Mouse (Mus musculus) gastrocnemius, postnatal 10 days (tissue): ENCODE data around the gene Gm47283. TPM values are rescaled to one million over a fixed set of nuclear protein-coding genes. Genes with fewer than 3 reads are reported as not detected.
"Not testable (repeated sequence)": the region's sequence is repeated elsewhere in the genome, so short reads cannot be mapped to it uniquely, and the experiment has no call there.

Source experiments
- DNase-seq: peaks from one replicate; pipeline ENCODE4 v3.0.0; 2021; ENCODE audit warnings: mixed read lengths
- long read RNA-seq, 2 experiments: library from polyadenylated mRNA; stranded (forward); transcript quantifications; one replicate each; pipeline ENCODE4 v2.0.0; 2021
- total RNA-seq, 2 experiments: library from RNA; stranded (reverse); gene quantifications; 2 replicates each; pipeline ENCODE4 v1.2.3; 2021

Gene Gm47283
- not detected for total RNA-seq
- long read RNA-seq, experiment 1: 0 reads
- long read RNA-seq, experiment 2: 0 reads

- not testable (repeated sequence) for DNase-seq
These were observed at the start of gene Gm47283 for GRCm38 (mm10) chrY:90784438-90784837. Gm47283 (plus strand) TSS chrY:90784738.

- not testable (repeated sequence) for DNase-seq
These were observed 49.2 kb upstream of the Gm47283 start for GRCm38 (mm10) chrY:90735181-90735895.

- DNase-seq: not testable (repeated sequence)
These were observed 48.1 kb upstream of the Gm47283 start for GRCm38 (mm10) chrY:90736217-90737000.

DNA sequence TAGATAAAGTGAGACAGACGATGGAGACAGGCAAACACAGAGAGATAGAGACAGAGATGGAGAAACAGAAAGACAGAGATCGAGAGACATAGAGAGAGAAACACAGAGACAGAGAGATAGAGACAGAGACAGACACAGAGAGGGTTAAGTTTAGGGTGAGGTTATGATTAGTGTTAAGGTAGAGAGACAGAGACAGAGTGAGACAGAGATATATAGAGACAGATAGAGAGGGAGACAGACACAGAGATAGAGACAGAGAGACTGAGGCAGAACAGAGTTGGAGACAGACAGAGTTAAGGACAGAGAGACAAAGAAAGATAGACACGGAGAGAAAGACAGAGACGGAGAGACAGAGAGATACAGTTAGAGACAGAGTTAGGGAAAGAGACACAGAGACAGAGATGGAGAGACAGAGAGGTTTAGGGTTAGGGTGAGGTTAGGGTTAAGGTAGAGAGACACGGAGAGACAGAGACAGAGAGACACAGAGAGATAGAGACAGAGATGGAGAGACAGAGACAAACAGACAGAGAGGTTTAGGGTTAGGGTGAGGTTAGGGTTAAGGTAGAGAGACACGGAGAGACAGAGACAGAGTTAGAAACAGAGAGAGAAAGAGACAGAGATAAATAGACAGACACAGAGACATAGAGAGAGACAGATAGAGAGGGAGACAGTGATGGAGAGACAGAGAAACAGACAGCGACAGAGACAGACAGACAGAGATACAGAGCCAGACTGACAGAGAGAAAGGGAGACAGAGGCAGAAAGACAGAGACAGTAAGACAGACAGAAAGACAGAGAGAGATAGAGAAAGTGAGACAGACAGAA, 46.7 kb upstream of the Gm47283 start:
- no peak for DNase-seq

- no peak for DNase-seq
These were observed 46.2 kb upstream of the Gm47283 start for GRCm38 (mm10) chrY:90738431-90738680.

GRCm38 (mm10) chrY:90738841-90739530, 45.6 kb upstream of the Gm47283 start:
- DNase-seq: peak; percentile 24

DNA sequence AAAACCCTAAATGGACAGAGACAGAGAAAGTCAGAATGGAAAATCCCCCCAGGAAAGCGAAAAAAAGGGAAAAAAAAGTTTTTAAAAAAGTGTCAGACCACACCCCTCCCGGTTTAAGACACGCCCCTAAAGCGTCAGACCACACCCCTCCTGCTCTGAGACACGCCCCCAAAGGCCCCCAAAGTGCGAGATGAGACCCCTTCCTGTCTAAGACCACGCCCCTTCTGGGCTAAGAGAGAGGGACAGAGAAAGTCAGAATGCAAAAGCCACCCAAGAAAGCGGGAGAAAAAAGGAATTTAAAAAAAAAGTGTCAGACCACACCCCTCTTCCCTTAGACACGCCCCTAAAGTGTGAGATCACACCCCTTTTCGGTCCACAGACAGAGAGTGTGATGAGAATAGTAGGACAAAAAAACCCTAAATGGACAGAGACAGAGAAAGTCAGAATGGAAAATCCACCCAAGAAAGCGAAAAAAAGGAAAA, 45.0 kb upstream of the Gm47283 start:
- peak; percentile 29 for DNase-seq

DNA sequence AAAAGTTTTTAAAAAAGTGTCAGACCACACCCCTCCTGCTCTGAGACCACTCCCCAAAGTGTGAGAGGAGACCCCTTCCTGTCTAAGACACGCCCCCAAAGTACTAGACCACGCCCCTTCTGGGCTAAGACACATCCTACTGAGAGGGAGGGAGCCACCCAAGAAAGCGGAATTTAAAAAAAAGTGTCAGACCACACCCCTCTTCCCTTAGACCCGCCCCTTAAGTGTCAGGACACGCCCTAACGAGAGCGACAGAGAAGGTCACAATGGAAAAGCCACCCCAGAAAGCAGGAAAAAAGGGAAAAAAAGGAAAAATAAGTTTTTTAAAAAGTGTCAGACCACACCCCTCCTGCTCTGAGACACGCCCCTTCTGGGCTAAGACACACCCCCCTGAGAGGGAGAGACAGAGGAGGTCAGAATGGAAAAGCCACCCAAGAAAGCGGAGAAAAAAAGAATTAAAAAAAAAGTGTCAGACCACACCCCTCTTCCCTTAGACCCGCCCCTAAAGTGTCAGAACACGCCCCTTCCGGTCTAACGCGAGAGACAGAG, 44.5 kb upstream of the Gm47283 start:
- peak; percentile 17 for DNase-seq

- DNase-seq: peak; percentile 27
These were observed 43.5 kb upstream of the Gm47283 start for GRCm38 (mm10) chrY:90741006-90741405.

- peak; percentile 34 for DNase-seq
These were observed 42.9 kb upstream of the Gm47283 start for GRCm38 (mm10) chrY:90741452-90742260.

DNA sequence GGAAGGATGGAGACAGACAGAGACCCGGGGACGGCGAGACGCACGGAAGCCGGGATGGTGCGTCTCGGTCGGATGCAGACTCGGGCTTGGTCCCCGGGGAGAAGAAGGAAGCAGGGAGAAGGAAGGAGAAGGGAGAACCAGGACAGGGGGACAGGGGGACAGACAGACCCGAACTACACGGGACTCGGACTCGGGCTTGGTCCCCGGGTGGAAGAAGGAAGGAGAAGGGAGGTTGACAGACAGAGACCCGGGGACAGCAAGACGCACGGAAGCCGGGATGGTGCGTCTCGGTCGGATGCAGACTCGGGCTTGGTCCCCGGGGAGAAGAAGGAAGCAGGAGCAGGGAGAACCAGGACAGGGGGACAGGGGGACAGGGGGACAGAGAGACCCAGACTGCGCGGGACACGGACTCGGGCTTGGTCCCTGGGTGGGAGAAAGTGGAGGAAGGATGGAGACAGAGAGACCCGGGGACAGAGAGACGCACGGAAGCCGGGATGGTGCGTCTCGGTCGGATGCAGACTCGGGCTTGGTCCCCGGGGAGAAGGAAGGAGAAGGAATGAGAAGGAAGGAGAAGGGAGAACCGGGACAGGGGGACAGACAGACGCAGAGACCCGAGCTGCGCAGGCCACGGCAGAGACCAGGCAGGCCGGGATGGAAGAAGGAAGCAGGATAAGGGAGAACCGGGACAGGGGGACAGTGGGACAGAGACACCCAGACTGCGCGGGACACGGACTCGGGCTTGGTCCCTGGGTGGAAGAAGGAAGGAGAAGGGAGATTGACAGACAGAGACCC, 42.1 kb upstream of the Gm47283 start:
- not testable (repeated sequence) for DNase-seq

DNA sequence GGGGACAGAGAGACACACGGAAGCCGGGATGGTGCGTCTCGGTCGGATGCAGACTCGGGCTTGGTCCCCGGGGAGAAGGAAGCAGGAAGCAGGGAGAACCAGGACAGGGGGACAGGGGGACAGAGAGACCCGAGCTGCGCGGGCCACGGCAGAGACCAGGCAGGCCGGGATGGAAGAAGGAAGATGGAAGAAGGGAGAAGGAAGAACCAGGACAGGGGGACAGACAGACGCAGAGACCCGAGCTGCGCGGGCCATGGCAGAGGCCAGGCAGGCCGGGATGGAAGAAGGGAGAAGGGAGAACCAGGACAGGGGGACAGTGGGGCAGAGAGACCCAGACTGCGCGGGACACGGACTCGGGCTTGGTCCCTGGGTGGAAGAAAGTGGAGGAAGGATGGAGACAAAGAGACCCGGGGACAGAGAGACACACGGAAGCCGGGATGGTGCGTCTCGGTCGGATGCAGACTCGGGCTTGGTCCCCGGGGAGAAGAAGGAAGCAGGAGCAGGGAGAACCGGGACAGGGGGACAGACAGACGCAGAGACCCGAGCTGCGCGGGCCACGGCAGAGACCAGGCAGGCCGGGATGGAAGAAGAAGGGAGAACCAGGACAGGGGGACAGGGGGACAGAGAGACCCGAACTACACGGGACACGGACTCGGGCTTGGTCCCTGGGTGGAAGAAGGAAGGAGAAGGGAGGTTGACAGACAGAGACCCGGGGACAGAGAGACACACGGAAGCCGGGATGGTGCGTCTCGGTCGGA, 41.3 kb upstream of the Gm47283 start:
- DNase-seq: peak; percentile 24

DNA sequence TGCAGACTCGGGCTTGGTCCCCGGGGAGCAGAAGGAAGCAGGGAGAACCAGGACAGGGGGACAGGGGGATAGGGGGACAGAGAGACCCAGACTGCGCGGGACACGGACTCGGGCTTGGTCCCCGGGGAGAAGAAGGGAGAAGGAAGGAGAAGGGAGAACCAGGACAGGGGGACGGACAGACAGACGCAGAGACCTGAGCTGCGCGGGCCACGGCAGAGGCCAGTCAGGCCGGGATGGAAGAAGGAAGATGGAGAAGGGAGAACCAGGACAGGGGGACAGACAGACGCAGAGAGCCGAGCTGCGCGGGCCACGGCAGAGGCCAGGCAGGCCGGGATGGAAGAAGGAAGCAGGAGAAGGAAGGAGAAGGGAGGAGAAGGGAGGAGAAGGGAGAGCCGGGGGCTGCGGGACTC, 40.7 kb upstream of the Gm47283 start:
- no peak for DNase-seq

GRCm38 (mm10) chrY:90744381-90744981, 40.1 kb upstream of the Gm47283 start:
- DNase-seq: peak; percentile 88

DNA sequence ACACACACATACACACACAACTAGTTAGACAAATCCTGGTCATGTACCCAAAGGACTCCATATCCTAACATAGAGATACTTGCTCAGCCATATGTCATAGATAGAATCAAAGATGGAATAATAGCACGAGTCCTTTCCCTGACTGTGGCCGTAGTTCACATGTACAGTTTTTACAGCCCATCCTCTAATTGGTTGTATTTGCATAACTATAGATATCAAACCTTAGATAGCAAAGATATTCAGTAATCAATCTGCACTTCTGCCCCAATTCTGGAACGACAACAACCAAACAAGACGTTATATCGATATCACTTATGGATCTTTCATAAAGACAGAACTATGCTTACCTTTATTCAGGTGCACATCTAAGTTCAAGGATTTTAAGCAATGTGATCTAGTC, 39.3 kb upstream of the Gm47283 start:
- not testable (repeated sequence) for DNase-seq

- not testable (repeated sequence) for DNase-seq
These were observed 29.8 kb upstream of the Gm47283 start, which contains the start of gene Gm21860 for GRCm38 (mm10) chrY:90754721-90755120. Gm21860 (minus strand) TSS chrY:90754821.

GRCm38 (mm10) chrY:90839077-90839476, 54.5 kb downstream of the Gm47283 start, which contains the start of gene Gm21748:
Gm21748 (minus strand) TSS chrY:90839177.
- not testable (repeated sequence) for DNase-seq
